Mouse (Mus musculus): Measurements from ENCODE around the gene Eprs.

Gene Eprs

DNA sequence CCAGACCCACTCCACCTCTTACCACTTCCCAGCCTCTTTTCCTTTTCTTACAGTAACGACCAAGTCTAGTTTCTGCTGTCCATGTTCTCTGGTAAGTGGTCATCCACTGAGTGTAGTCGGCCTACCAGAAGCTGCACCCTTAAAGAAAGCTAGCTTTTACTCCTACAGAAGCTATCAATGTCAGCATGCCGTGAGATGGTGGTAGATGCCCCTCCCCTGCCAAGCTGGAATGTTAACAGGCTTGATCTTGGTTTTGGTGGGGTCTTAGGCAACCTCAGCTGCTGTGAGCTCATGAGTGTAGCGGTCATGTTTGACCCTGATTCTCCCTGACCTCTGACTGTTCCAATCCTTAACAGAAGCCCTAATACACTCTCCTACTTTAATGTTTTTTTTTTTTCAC, 4.6 kb upstream of the Eprs start:
- no peak for DNase-seq (ENCODE audit: low read depth, low spot score)

GRCm38 (mm10) chr1:185363526-185364182, 810 bp downstream of the Eprs start:
- peak; percentile 77 for DNase-seq (ENCODE audit: low read depth, low spot score)

DNA sequence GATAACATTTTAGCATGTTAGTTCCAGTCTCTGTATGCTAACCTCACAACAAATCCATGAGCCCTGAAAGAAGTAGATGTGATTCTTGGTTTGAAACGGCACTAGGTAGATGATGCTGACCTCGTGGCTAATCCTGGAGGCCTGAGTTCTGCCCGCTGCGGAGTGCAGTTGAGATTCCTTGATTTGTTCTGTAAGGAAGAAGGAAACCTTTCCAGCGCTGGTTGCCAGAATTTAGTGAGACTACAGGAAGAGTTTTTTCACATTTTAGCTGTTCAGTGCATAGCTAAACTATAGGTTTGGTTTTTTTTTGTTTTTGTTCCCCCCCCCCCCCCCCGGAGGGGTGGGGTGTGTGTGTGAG, 1.3 kb downstream of the Eprs start:
- no peak for DNase-seq (ENCODE audit: low read depth, low spot score)

- DNase-seq (ENCODE audit: low read depth, low spot score), result no peak
Measured at GRCm38 (mm10) chr1:185367383-185367782, 4.5 kb downstream of the Eprs start.

GRCm38 (mm10) chr1:185369979-185370378, 7.1 kb downstream of the Eprs start:
- DNase-seq (ENCODE audit: low read depth, low spot score), result no peak

GRCm38 (mm10) chr1:185376390-185376789, 13.5 kb downstream of the Eprs start:
- no peak for DNase-seq (ENCODE audit: low read depth, low spot score)

DNA sequence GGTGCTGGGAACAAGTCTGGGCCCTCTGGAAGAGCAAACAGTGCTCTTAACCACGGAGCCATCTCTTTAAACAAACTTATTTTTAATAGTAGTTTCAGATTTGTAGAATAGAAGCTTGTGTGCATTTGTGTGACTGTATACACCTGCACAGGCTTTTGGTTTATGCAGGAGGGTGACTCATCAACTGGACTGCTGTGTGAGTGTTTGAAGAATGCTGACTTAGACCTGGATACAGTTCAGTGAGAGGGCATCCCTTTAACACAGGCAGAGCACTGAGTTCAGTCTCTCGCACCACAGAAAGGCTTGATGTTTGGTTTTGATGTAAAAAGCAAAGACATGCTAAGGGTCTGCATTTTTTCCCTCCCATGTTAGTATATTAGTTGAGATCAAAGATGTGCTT, 14.6 kb downstream of the Eprs start:
- DNase-seq (ENCODE audit: low read depth, low spot score), result no peak

DNA sequence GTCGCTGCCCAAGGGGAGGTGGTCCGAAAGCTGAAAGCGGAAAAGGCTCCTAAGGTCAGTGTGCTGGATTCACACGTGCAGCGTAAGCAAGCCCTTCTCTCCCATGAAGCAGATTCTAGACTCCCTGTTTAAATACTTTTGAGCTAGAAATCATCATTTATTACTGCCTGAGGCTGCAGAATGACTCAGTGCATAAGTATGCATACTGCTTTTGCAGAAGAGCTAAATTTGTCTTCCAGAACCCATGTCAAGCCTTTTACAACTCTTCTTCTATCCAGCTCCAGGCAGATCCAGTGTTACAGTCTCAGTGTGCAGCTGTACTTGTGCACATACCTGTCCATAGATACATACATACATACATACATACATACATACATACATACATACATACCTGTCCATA, 38.8 kb downstream of the Eprs start:
- no peak for DNase-seq (ENCODE audit: low read depth, low spot score)

- DNase-seq (ENCODE audit: low read depth, low spot score), result peak; percentile 49
Measured at GRCm38 (mm10) chr1:185404021-185404420, 41.2 kb downstream of the Eprs start.

- no peak for DNase-seq (ENCODE audit: low read depth, low spot score)
Measured at GRCm38 (mm10) chr1:185405921-185406320, 43.1 kb downstream of the Eprs start.

- DNase-seq (ENCODE audit: low read depth, low spot score), result no peak
Measured at GRCm38 (mm10) chr1:185409831-185410230, 47.0 kb downstream of the Eprs start.

DNA sequence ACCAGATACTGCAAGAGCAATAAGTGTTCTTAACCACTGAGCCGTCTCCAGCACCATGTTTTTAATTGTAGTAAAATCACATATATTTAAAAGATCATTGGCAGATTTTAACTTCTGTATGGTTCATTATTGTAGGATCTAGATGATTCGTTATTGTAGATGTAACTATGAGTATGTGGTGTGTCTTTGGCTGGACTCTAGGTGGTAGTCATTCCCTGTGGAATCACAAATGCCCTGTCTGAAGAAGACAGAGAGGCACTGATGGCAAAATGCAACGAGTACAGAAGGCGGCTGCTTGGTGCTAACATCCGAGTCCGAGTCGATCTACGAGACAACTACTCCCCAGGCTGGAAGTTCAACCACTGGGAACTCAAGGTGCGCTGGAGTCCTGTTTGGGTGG, 55.2 kb downstream of the Eprs start:
- DNase-seq (ENCODE audit: low read depth, low spot score), result no peak

GRCm38 (mm10) chr1:185419805-185420204, 57.0 kb downstream of the Eprs start:
- DNase-seq (ENCODE audit: low read depth, low spot score), result no peak

DNA sequence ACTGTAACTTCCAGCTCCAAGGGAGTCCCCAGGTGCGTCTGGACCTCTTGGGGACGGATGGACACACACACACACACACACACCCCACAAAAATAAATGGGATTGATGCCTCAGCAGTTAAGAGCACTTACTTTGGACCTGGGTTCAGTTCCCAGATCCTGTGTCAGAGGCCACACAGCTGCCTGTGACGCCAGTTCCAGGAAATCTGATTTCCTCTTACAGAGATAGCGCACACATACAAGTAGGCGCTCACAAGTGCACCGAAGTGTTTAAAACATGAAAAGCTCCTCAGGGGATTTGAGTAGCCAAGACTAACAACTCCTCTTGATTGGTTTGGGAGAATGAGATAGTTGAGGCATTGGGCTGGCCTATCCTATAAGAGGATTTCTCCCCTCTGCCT, 57.9 kb downstream of the Eprs start:
- no peak for DNase-seq (ENCODE audit: low read depth, low spot score)

- no peak for DNase-seq (ENCODE audit: low read depth, low spot score)
Measured at GRCm38 (mm10) chr1:185426583-185426982, 63.7 kb downstream of the Eprs start.

DNA sequence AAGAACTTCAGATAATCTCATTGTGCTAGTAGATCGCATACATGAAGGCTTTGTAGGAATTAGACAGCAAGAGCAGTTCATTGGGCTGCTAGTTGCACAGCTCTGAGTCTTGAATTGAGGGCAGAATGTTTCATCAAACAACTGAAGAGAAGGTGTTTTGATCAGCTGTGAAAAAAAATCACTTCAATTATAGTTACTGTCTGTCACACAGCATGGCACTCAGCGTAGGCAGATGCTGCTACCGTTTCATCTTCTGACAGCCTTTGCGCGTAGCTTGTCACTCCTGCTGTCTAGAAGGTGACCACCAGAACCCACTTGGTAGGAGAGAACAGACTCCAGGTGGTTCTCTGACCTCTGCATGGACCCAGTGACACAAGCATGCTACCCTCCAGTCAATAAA, 67.6 kb downstream of the Eprs start:
- DNase-seq (ENCODE audit: low read depth, low spot score), result no peak

DNA sequence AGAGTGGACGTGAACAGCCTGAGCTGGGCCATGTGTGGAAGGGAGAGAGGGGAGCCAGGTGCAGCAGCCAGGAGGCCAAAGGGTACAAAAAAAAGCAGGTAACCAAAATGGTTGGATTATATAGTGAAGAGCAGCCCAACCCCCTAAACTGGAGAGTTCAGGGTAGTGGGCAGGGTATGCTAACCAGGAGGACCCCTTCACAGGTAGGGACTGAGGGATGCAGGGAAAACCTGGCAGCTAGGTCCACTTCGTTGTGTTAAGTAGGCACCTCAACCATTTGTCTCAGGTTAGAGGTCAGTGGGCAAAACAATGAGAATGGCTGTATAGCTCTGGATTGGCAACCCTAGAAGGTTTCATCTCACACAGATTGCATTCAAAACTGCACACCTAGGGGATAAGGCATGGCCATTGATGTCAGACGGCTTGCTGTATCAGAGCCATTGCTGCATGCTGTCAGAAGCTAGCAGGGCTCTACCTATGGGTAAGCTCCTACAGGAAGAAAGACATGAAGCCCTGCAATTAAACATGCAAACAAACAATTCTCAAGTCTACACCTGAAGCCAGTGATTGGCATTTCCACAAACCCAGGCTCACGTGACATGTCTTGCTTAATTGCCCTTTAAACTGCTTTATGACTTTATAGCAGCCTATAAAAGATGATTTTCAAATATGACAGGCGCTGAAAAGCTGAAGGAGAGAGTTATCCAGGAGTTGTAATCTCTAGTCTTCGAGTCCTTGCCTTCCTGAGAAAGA, 68.6 kb downstream of the Eprs start:
- no peak for DNase-seq (ENCODE audit: low read depth, low spot score)

DNA sequence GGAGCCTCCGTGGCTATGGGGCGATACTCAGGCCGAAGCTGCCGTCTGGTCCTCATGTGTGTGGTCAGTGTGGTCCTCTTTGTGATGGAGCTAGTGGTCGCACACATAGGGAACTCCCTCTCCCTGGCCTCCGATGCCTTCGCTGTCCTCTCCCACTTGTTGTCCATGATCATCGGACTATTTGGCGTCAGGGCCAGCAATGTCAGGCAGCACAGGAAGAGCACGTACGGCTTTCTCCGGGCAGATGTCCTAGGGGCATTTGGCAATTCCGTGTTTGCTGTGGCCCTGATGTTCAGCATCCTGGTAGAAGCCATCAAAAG, 69.1 kb downstream of the Eprs start:
- no peak for DNase-seq (ENCODE audit: low read depth, low spot score)

DNA sequence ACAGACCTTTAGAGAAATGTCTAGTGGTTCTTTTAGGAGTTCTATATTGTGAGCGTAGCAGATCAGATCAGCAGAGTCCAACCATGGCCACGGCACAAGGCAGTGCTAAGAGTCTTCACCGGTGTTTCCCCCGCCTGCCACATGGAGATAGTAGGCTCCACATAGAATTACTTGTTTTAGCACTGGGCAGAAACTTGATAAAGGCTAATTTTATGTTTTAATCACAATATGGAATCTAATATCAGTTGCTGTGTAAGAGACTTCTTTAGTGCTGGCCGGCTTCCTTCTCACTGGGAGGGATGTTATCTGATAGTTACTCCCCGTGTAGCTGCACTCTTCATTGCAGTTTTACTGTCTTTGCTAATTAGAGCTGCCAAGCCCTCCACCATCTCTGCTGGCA, 70.3 kb downstream of the Eprs start:
- DNase-seq (ENCODE audit: low read depth, low spot score), result no peak

GRCm38 (mm10) chr1:185438841-185439580, 76.2 kb downstream of the Eprs start:
- no peak for DNase-seq (ENCODE audit: low read depth, low spot score)

- no peak for DNase-seq (ENCODE audit: low read depth, low spot score)
Measured at GRCm38 (mm10) chr1:185441703-185442472, 79.0 kb downstream of the Eprs start.

DNA sequence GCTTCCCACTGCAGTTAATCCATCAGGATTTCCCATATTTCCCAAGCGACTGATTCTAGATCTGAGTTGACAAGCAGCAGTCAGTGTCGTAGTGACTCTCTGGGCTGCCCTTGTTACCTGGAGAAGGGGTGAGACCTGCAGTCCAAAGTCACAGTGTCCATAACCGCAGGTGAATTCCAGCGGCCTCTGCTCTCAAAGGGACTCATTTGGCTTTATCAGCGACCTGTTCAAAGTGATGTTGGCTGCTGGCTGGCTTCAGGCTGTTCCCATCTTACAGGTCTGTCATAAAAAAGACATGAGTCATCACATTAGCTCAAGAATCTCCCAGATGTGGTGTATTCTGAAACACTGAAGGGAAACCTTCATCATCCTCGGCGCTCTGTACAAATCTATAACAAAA, 86.1 kb downstream of the Eprs start:
- DNase-seq (ENCODE audit: low read depth, low spot score), result no peak
